Mouse (Mus musculus): ENCODE measurements around the gene Myod1.

Myod1 gene

GRCm38 (mm10) chr7:46413959-46414725 lies 37.9 kb downstream of the Myod1 start:
- DNase-seq (ENCODE audit: inconsistent age in 2 of 2, low spot score in 1 of 2) = no peak

GRCm38 (mm10) chr7:46415818-46416425 lies 39.6 kb downstream of the Myod1 start:
- DNase-seq (ENCODE audit: inconsistent age in 2 of 2, low spot score in 1 of 2) = no peak

- no peak for DNase-seq (ENCODE audit: inconsistent age in 2 of 2, low spot score in 1 of 2)
Measured at GRCm38 (mm10) chr7:46417467-46417866, 41.2 kb downstream of the Myod1 start.

- no peak for DNase-seq (ENCODE audit: inconsistent age in 2 of 2, low spot score in 1 of 2)
Measured at GRCm38 (mm10) chr7:46418102-46418622, 41.9 kb downstream of the Myod1 start.

GRCm38 (mm10) chr7:46421535-46421934 lies 45.3 kb downstream of the Myod1 start:
- DNase-seq (ENCODE audit: inconsistent age in 2 of 2, low spot score in 1 of 2) = no peak

GRCm38 (mm10) chr7:46422052-46422763 lies 45.9 kb downstream of the Myod1 start:
- DNase-seq (ENCODE audit: inconsistent age in 2 of 2, low spot score in 1 of 2) = no peak

- peak; percentile 41 to 71 for DNase-seq (ENCODE audit: inconsistent age in 2 of 2, low spot score in 1 of 2)
Measured at GRCm38 (mm10) chr7:46422764-46423412, 46.6 kb downstream of the Myod1 start.

GRCm38 (mm10) chr7:46423951-46424350 lies 47.7 kb downstream of the Myod1 start:
- DNase-seq (ENCODE audit: inconsistent age in 2 of 2, low spot score in 1 of 2) = no peak

- no peak for DNase-seq (ENCODE audit: inconsistent age in 2 of 2, low spot score in 1 of 2)
Measured at GRCm38 (mm10) chr7:46425012-46425411, 48.7 kb downstream of the Myod1 start.

Measured in adrenal gland, adult (tissue).